Mouse (Mus musculus): ENCODE results near the gene Cd302. TPM values are rescaled to one million over a fixed set of nuclear protein-coding genes. Genes with fewer than 3 reads are reported as not detected.
A peak's percentile ranks its signal among the peaks of the same experiment; 100 is the strongest.

Cd302 gene
- 21.9 and 29.1 TPM in 2 replicates for polyA plus RNA-seq (2012; rRNA removed)

- Histone ChIP-seq H3K27ac (ENCODE audit: insufficient read depth, low read depth, low read length) (peak within 1 kb of the TSS; percentile 97), H3K27me3 (ENCODE audit: control insufficient read depth, insufficient read depth, low read length) (no peaks in the 10 kb centered on the region), H3K4me1 (ENCODE audit: control insufficient read depth, insufficient read depth, insufficient read length, low read length) (peaks cover 5% of the 10 kb centered on the region; the same call in 1 of the 2 replicates), H3K4me3 (ENCODE audit: low read depth, low read length) (peak within 1 kb of the TSS; percentile 86), H3K36me3 (ENCODE audit: control insufficient read depth, insufficient read depth, low read length) (peaks cover under 1% of the 10 kb centered on the region; the same call in 1 of the 2 replicates)
- no peak for TF ChIP-seq CTCF (IDR thresholded peaks at IDR 0.05; ENCODE audit: extremely low read depth, insufficient read length, insufficient replicate concordance, low read depth, low read length)
- no peak for TF ChIP-seq POLR2A (IDR thresholded peaks at IDR 0.05; ENCODE audit: low read depth, low read length)
- 4% methylated on average over 4 of the region's 4 CpGs for whole genome bisulfite sequencing
Measured at GRCm38 (mm10) chr2:60284467-60284821, at the start of gene Cd302. Gene Cd302 (minus strand): TSS chr2:60284488.

GRCm38 (mm10) chr2:60328641-60329040, 44.4 kb upstream of the Cd302 start:
- no peaks in the 10 kb centered on the region for H3K4me1 ChIP-seq (ENCODE audit: control insufficient read depth, insufficient read depth, insufficient read length, low read length)
- TF ChIP-seq CTCF (IDR thresholded peaks at IDR 0.05; ENCODE audit: extremely low read depth, insufficient read length, insufficient replicate concordance, low read depth, low read length), result no peak
- 80% methylated on average over 10 of the region's 10 CpGs for WGBS
- H3K36me3 ChIP-seq (ENCODE audit: control insufficient read depth, insufficient read depth, low read length), result peaks cover 42% of the 10 kb centered on the region
- H3K27ac ChIP-seq (ENCODE audit: insufficient read depth, low read depth, low read length), result no peak overlapping the region
- no peaks in the 10 kb centered on the region for H3K27me3 ChIP-seq (ENCODE audit: control insufficient read depth, insufficient read depth, low read length)
- H3K4me3 ChIP-seq (ENCODE audit: low read depth, low read length), result no peak overlapping the region

GRCm38 (mm10) chr2:60327581-60327980, 43.3 kb upstream of the Cd302 start:
- Histone ChIP-seq H3K4me3 (ENCODE audit: low read depth, low read length) (no peak overlapping the region), H3K4me1 (ENCODE audit: control insufficient read depth, insufficient read depth, insufficient read length, low read length) (no peaks in the 10 kb centered on the region), H3K27ac (ENCODE audit: insufficient read depth, low read depth, low read length) (no peak overlapping the region), H3K36me3 (ENCODE audit: control insufficient read depth, insufficient read depth, low read length) (peaks cover 40% of the 10 kb centered on the region), H3K27me3 (ENCODE audit: control insufficient read depth, insufficient read depth, low read length) (no peaks in the 10 kb centered on the region)
- WGBS, result 91% methylated on average over 11 of the region's 11 CpGs
- TF ChIP-seq POLR2A (IDR thresholded peaks at IDR 0.05; ENCODE audit: low read depth, low read length), result no peak
- TF ChIP-seq CTCF (IDR thresholded peaks at IDR 0.05; ENCODE audit: extremely low read depth, insufficient read length, insufficient replicate concordance, low read depth, low read length), result no peak

- Histone ChIP-seq H3K36me3 (ENCODE audit: control insufficient read depth, insufficient read depth, low read length) (peaks cover 37% of the 10 kb centered on the region), H3K27ac (ENCODE audit: insufficient read depth, low read depth, low read length) (no peak overlapping the region), H3K4me3 (ENCODE audit: low read depth, low read length) (no peak overlapping the region), H3K4me1 (ENCODE audit: control insufficient read depth, insufficient read depth, insufficient read length, low read length) (peaks cover under 1% of the 10 kb centered on the region; the same call in 1 of the 2 replicates), H3K27me3 (ENCODE audit: control insufficient read depth, insufficient read depth, low read length) (no peaks in the 10 kb centered on the region)
- WGBS, result 80% methylated on average over 7 of the region's 7 CpGs
- no peak for TF ChIP-seq POLR2A (IDR thresholded peaks at IDR 0.05; ENCODE audit: low read depth, low read length)
Measured at GRCm38 (mm10) chr2:60326948-60327347, 42.7 kb upstream of the Cd302 start.

- Histone ChIP-seq H3K36me3 (ENCODE audit: control insufficient read depth, insufficient read depth, low read length) (peaks cover 30% of the 10 kb centered on the region), H3K27ac (ENCODE audit: insufficient read depth, low read depth, low read length) (no peak overlapping the region), H3K4me3 (ENCODE audit: low read depth, low read length) (no peak overlapping the region), H3K4me1 (ENCODE audit: control insufficient read depth, insufficient read depth, insufficient read length, low read length) (peaks cover 6% of the 10 kb centered on the region), H3K27me3 (ENCODE audit: control insufficient read depth, insufficient read depth, low read length) (no peaks in the 10 kb centered on the region)
- WGBS, result 79% methylated on average over 5 of the region's 5 CpGs
- TF ChIP-seq CTCF (IDR thresholded peaks at IDR 0.05; ENCODE audit: extremely low read depth, insufficient read length, insufficient replicate concordance, low read depth, low read length) (peak; percentile 60; the same call in 1 of the 2 replicates), POLR2A (IDR thresholded peaks at IDR 0.05; ENCODE audit: low read depth, low read length) (no peak)
Measured at GRCm38 (mm10) chr2:60323411-60323810, 39.1 kb upstream of the Cd302 start.

- peaks cover 24% of the 10 kb centered on the region for H3K36me3 ChIP-seq (ENCODE audit: control insufficient read depth, insufficient read depth, low read length)
- no peaks in the 10 kb centered on the region for H3K27me3 ChIP-seq (ENCODE audit: control insufficient read depth, insufficient read depth, low read length)
- peak overlapping the region; percentile 77 for H3K27ac ChIP-seq (ENCODE audit: insufficient read depth, low read depth, low read length)
- H3K4me1 ChIP-seq (ENCODE audit: control insufficient read depth, insufficient read depth, insufficient read length, low read length), result peaks cover 6% of the 10 kb centered on the region
- H3K4me3 ChIP-seq (ENCODE audit: low read depth, low read length), result no peak overlapping the region
- 25% methylated on average over 6 of the region's 6 CpGs for WGBS
- TF ChIP-seq POLR2A (IDR thresholded peaks at IDR 0.05; ENCODE audit: low read depth, low read length) (no peak), CTCF (IDR thresholded peaks at IDR 0.05; ENCODE audit: extremely low read depth, insufficient read length, insufficient replicate concordance, low read depth, low read length) (no peak)
Measured at GRCm38 (mm10) chr2:60322031-60322726, 37.9 kb upstream of the Cd302 start.

- 85% methylated on average over 4 of the region's 4 CpGs for WGBS
- Histone ChIP-seq H3K36me3 (ENCODE audit: control insufficient read depth, insufficient read depth, low read length) (peaks cover 27% of the 10 kb centered on the region), H3K27ac (ENCODE audit: insufficient read depth, low read depth, low read length) (no peak overlapping the region), H3K4me1 (ENCODE audit: control insufficient read depth, insufficient read depth, insufficient read length, low read length) (peaks cover 3% of the 10 kb centered on the region; the same call in 1 of the 2 replicates), H3K4me3 (ENCODE audit: low read depth, low read length) (no peak overlapping the region), H3K27me3 (ENCODE audit: control insufficient read depth, insufficient read depth, low read length) (no peaks in the 10 kb centered on the region)
- TF ChIP-seq POLR2A (IDR thresholded peaks at IDR 0.05; ENCODE audit: low read depth, low read length), result no peak
- no peak for TF ChIP-seq CTCF (IDR thresholded peaks at IDR 0.05; ENCODE audit: extremely low read depth, insufficient read length, insufficient replicate concordance, low read depth, low read length)
Measured at GRCm38 (mm10) chr2:60303796-60304195, 19.5 kb upstream of the Cd302 start.
